Mouse (Mus musculus) C2C12 (cell line): ENCODE measurements around the gene Enox1.

Experiments used
- CEBPB ChIP-seq: IDR thresholded peaks from one replicate; pipeline ENCODE4 v1.6.1; 2011; ENCODE audit warnings: low read depth, mild to moderate bottlenecking, control low read depth, moderate library complexity
- CTCF ChIP-seq: IDR thresholded peaks from one replicate; pipeline ENCODE4 v1.5.1; 2011; ENCODE audit not compliant: control insufficient read depth, insufficient read depth, insufficient read length
- MYOD1 ChIP-seq: IDR thresholded peaks from one replicate; pipeline ENCODE4 v1.6.1; 2011; ENCODE audit warnings: low read depth; ENCODE audit not compliant: control insufficient read depth, insufficient read length

GRCm38 (mm10) chr14:77639586-77639985, 483.0 kb downstream of the Enox1 start:
- TF ChIP-seq CTCF (no peak), MYOD1 (no peak), CEBPB (no peak)
